Mouse (Mus musculus) brain, embryonic 14.5 days (tissue): ENCODE results near the gene Padi1. TPM values are rescaled to one million over a fixed set of nuclear protein-coding genes. Genes with fewer than 3 reads are reported as not detected.

Experiments
- DNase-seq: peaks from one replicate; pipeline ENCODE4 v3.0.0-alpha.2; 2011; ENCODE audit warnings: low read depth
- CTCF ChIP-seq: fragments of 200-500 bp; IDR thresholded peaks from 2 replicates; pipeline ENCODE4 v1.5.1; 2012; ENCODE audit warnings: inconsistent platforms, mild to moderate bottlenecking, moderate library complexity, borderline replicate concordance; ENCODE audit not compliant: insufficient read depth, insufficient read length; ENCODE audit errors: extremely low read depth
- POLR2A ChIP-seq: fragments of 200-500 bp; IDR thresholded peaks from 2 replicates; pipeline ENCODE4 v1.6.1; 2012; ENCODE audit warnings: mild to moderate bottlenecking, inconsistent platforms, borderline replicate concordance; ENCODE audit not compliant: poor library complexity, insufficient read depth, insufficient read length, severe bottlenecking; ENCODE audit errors: extremely low read depth
- polyA plus RNA-seq: library from polyadenylated mRNA; depleted of rRNA; stranded (reverse); fragments of >200 nt; gene quantifications from 2 replicates; pipeline ENCODE4 v1.2.3, GENCODE M21; 2012

Padi1 gene
- polyA plus RNA-seq, 1 experiment = 0.03 TPM

- DNase-seq = no peak
- TF ChIP-seq CTCF (no peak), POLR2A (no peak)
Measured at GRCm38 (mm10) chr4:140877441-140877840, 31.9 kb upstream of the Padi1 start.

GRCm38 (mm10) chr4:140876681-140877080, 31.1 kb upstream of the Padi1 start:
- DNase-seq = no peak

DNA sequence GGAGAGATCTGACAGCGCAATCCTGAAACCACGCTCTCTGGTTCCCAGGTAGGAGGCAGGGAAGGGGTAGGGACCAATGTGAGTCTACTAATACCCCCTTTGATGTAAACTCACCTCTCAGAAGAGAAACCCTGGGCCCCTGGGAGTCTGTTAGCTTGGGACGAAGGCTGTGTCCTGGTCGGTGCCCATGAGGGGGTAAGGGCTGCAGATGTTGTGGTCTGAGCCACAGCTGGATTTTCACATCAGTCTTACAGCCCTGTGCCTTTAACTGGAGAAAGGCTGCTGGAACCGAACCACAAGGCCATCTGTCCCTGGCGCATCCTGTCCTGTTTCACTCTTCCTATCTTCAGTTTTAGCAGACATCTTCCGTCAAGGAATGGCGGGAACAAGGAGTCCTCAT, 30.6 kb upstream of the Padi1 start:
- no peak for DNase-seq
- no peak for TF ChIP-seq POLR2A
- no peak for TF ChIP-seq CTCF

More at GRCm38 (mm10) chr4:140876681-140877080, 31.1 kb upstream of the Padi1 start:
- TF ChIP-seq CTCF (no peak), POLR2A (no peak)

GRCm38 (mm10) chr4:140873011-140873410, 27.4 kb upstream of the Padi1 start:
- no peak for TF ChIP-seq POLR2A
- no peak for TF ChIP-seq CTCF
- no peak for DNase-seq

DNA sequence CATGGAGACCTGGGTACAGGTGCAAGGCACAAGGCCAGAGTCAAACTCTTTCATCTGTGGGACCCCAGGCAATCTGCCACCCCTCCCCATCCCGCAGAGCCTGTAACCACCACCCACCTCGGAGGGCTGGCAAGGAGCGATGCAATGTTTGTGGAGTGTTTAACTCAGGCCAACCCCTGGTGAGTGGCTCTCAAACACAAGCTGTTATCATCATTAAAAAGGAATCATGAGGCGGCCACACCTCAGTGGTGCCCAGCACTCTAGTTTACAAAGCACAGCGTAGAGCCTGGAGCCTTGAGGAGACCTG, 27.1 kb upstream of the Padi1 start:
- DNase-seq = no peak

GRCm38 (mm10) chr4:140871851-140872685, 26.5 kb upstream of the Padi1 start:
- TF ChIP-seq CTCF (no peak), POLR2A (no peak)
- no peak for DNase-seq

More for the DNA sequence above, 27.1 kb upstream of the Padi1 start:
- TF ChIP-seq CTCF = no peak
- TF ChIP-seq POLR2A = no peak

- TF ChIP-seq POLR2A (no peak), CTCF (no peak)
- no peak for DNase-seq
Measured at GRCm38 (mm10) chr4:140871376-140871775, 25.8 kb upstream of the Padi1 start.

DNA sequence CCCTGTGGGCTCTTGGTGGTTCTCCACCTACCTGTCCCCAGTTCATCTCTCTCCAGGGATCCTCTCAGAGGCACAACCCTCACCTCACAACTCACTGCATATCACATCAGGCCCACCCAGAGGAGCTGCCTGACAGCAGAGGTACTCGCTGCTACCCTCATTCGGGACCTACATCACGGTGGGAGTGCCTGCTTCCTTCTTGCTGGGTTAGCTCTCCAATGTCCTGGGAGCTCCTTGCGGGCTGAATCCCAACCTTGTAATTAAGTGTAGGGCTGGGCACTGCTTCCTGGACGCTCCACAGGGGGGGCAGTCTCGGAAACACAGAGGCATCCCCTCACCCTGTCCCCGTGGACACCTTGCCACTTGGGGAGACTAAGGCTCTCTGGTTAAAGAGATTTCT, 25.3 kb upstream of the Padi1 start:
- DNase-seq = no peak
- TF ChIP-seq POLR2A (no peak), CTCF (no peak)

- DNase-seq = no peak
- TF ChIP-seq CTCF (no peak), POLR2A (no peak)
Measured at GRCm38 (mm10) chr4:140869945-140870344, 24.4 kb upstream of the Padi1 start.

DNA sequence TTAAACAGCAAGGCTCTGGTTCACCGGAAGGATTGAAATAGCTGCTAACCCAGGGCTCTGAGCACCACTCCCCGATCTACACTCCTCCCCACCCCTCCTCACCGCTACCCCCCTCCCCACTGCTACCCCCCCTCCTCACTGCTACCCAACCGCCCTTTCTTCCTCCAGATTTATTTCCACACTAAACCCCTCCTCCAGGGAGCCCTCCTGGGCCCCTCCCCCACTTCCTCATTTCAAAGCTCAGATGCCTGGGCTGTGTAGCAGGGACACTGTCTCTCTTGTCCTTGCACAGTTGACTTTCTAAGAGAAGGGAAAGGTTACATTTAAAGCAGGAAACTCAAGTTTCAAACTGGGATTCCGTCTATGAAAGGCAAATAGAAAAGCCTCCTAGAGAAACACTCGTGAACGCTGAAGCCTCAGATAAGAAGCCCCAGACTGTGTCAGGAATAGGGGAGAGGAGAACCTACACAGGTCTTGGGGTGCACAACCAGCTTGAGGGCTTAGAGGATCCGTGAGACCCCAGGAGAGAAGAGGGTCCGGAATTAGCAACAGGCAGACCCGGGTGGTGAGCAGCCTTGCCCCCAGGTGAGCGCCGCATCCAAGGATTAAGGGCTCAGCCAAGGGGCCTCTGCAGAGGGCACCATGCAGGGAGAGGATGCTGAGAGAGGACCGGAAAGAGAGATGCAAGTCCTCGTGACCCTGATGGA, 23.1 kb upstream of the Padi1 start:
- no peak for TF ChIP-seq POLR2A
- no peak for TF ChIP-seq CTCF
- peak; percentile 29 for DNase-seq

DNA sequence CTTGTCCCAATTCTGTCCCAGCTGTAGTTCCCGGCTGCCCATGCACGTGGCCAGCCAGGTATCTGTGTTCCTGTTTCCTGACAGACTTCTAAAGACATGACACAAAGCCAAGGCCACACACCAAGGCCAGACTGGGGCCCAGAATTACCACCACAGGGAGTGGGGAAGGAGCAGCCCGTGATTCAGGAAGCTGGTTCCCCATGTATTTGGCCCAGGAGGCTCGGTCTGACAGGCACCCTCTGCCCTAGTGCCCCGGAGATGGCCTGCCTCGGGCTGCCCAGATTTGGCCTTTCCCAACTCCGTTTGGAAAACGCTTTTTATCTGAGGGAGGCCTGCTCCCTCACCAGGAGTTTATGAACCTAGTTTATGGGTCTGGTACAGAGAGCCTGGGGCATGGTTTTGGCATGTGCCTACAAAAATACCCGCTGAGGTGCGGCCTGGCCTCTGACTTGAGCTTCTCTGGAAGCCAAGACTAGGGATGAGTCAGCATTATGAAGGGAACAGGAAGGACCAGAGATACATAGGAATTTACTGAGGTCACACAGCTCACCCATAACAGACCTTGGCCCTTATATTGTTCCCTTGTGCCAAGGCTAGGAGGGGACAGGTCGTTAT, 16.6 kb upstream of the Padi1 start:
- no peak for DNase-seq
- TF ChIP-seq CTCF = no peak
- TF ChIP-seq POLR2A = no peak
